Mouse (Mus musculus): ENCODE results near the gene Stxbp3. TPM values are rescaled to one million over a fixed set of nuclear protein-coding genes. Genes with fewer than 3 reads are reported as not detected.
"Not testable (repeated sequence)": the region's sequence is repeated elsewhere in the genome, so short reads cannot be mapped to it uniquely, and the experiment has no call there.

Gene Stxbp3
- 108 and 112 TPM in 2 replicates for total RNA-seq (2017)

GRCm38 (mm10) chr3:108840000-108840715 lies at the start of gene Stxbp3:
Gene Stxbp3, minus strand, starts transcription at chr3:108840526.
- peak; percentile 95 for ATAC-seq (ENCODE audit: extremely low read depth, insufficient number of reproducible peaks, low FRiP score, poor library complexity, severe bottlenecking)

- ATAC-seq (ENCODE audit: extremely low read depth, insufficient number of reproducible peaks, low FRiP score, poor library complexity, severe bottlenecking): no peak
Measured at GRCm38 (mm10) chr3:108889908-108890307, 49.6 kb upstream of the Stxbp3 start, which contains the start of gene Fndc7. Gene Fndc7, minus strand, starts transcription at chr3:108890008.

DNA sequence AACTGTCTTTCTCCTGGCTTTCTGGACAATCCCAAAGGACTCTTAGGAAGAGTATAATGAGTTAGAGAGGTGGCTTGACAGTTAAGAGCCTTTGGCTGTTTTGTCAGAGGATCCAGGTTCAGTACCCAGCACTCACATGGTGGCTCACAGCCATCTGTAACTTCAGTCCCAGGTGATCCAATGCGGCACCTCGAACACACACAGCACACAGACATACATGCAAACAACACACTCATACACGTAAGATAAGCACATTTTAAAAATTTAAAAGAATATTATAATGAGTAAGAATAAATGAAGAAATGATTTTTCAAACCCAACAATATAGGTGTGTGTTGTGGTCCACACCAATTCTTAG lies 47.3 kb upstream of the Stxbp3 start:
- no peak for ATAC-seq (ENCODE audit: extremely low read depth, insufficient number of reproducible peaks, low FRiP score, poor library complexity, severe bottlenecking)

- no peak for ATAC-seq (ENCODE audit: extremely low read depth, insufficient number of reproducible peaks, low FRiP score, poor library complexity, severe bottlenecking)
Measured at GRCm38 (mm10) chr3:108886934-108887617, 46.8 kb upstream of the Stxbp3 start.

GRCm38 (mm10) chr3:108885686-108886530 lies 45.6 kb upstream of the Stxbp3 start:
- peak; percentile 38; the same call in 1 of the 2 replicates for ATAC-seq (ENCODE audit: extremely low read depth, insufficient number of reproducible peaks, low FRiP score, poor library complexity, severe bottlenecking)

DNA sequence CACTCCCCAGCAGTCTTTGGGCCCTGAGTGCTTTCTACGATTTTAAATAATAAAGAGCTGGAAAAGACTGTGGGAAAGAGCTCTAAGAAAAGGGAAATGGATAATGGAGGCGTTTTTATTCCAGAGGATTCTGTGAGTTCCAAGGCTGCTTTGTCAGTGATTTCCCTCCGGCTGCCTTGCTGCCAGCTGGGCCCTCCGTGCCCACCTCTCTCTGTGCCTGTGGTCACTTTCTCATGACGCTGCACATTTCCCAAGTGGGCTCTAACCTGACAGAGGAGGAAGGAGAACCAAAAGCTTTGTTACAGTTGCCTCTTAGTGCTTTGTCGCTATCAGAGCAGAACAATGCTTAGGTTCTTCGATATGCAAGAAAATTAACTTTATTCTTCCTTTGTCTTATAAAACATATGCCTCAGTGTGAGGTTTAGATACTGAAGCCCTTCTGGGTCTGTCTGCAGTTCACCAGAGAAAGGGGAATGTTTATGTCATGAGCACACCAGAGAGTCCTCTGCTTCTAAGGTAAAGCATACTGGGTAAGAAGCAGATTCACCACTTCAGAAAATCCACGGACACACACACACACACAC lies 44.5 kb upstream of the Stxbp3 start:
- ATAC-seq (ENCODE audit: extremely low read depth, insufficient number of reproducible peaks, low FRiP score, poor library complexity, severe bottlenecking): no peak

GRCm38 (mm10) chr3:108883067-108883466 lies 42.7 kb upstream of the Stxbp3 start:
- no peak for ATAC-seq (ENCODE audit: extremely low read depth, insufficient number of reproducible peaks, low FRiP score, poor library complexity, severe bottlenecking)

- not testable (repeated sequence) for ATAC-seq (ENCODE audit: extremely low read depth, insufficient number of reproducible peaks, low FRiP score, poor library complexity, severe bottlenecking)
Measured at GRCm38 (mm10) chr3:108881873-108882272, 41.5 kb upstream of the Stxbp3 start.

- peak; percentile 59 for ATAC-seq (ENCODE audit: extremely low read depth, insufficient number of reproducible peaks, low FRiP score, poor library complexity, severe bottlenecking)
Measured at GRCm38 (mm10) chr3:108880544-108881507, 40.5 kb upstream of the Stxbp3 start.

DNA sequence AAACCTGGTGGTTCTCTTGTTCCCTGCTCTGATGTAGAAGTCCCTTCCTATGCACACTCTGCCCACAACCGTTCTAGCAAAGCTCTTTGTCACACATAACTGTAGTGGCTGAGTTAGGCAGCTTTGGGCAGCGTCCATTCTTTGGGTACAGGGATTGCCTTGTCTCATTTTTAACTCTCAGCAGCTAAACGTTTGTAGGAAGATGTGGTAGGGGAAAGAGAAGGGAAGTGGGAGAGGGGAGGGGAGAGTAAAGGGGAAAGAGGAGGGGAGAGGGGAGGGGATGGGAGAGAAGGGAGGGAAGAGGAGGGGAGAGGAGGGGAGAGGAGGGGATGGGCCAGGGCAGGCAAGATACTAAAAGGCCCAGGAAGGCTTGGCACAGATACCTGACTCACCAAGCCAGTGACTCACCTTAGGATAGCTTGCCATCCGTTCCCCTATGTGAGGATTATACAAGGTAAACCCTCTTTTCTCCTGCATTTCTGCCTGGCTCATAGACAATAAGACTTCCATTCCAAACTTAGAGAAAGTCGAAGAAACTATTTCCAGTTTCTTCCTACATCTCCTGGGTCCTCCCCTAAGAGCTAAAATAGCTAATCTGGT lies 39.6 kb upstream of the Stxbp3 start:
- ATAC-seq (ENCODE audit: extremely low read depth, insufficient number of reproducible peaks, low FRiP score, poor library complexity, severe bottlenecking): no peak

GRCm38 (mm10) chr3:108879129-108879528 lies 38.8 kb upstream of the Stxbp3 start:
- ATAC-seq (ENCODE audit: extremely low read depth, insufficient number of reproducible peaks, low FRiP score, poor library complexity, severe bottlenecking): no peak

GRCm38 (mm10) chr3:108870631-108871030 lies 30.3 kb upstream of the Stxbp3 start:
- no peak for ATAC-seq (ENCODE audit: extremely low read depth, insufficient number of reproducible peaks, low FRiP score, poor library complexity, severe bottlenecking)

DNA sequence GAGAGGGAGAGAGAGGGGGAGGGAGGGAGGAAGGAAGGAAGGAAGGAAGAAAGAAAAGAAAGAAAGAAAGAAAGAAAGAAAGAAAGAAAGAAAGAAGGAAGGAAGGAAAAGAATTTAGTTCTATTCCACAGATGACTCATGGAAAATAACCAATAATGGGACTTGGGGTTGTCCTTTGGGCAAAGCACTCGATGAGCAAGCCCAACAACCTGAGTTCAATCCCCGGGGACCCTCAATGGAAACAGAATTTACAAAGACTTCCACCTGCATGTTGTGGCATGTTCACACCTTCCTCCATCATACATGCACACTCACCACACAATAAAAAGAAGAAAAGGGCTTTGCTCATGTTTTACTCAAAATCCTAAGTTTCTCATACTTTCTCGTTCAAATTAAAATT lies 27.1 kb upstream of the Stxbp3 start:
- ATAC-seq (ENCODE audit: extremely low read depth, insufficient number of reproducible peaks, low FRiP score, poor library complexity, severe bottlenecking): no peak

DNA sequence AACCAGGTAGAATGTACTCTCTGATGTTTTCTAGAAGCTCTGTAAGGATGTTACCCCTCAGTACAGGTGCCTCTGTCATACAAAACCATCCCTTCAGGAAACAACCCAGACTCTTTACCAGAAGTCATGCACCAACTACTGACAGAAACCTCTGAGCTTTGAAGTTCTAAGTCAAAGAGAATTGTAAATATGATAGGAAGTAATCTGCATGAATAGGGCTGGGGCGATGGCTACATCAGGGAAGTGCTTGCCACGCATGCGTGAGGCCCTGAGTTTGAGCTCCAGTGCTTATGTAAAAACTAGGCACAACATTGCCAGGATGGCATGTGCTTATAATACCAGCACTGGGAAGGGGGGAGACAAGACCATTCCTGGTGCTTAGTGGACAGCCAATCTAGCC lies 25.4 kb upstream of the Stxbp3 start:
- ATAC-seq (ENCODE audit: extremely low read depth, insufficient number of reproducible peaks, low FRiP score, poor library complexity, severe bottlenecking): peak; percentile 36; the same call in 1 of the 2 replicates

- ATAC-seq (ENCODE audit: extremely low read depth, insufficient number of reproducible peaks, low FRiP score, poor library complexity, severe bottlenecking): no peak
Measured at GRCm38 (mm10) chr3:108865129-108865528, 24.8 kb upstream of the Stxbp3 start.

DNA sequence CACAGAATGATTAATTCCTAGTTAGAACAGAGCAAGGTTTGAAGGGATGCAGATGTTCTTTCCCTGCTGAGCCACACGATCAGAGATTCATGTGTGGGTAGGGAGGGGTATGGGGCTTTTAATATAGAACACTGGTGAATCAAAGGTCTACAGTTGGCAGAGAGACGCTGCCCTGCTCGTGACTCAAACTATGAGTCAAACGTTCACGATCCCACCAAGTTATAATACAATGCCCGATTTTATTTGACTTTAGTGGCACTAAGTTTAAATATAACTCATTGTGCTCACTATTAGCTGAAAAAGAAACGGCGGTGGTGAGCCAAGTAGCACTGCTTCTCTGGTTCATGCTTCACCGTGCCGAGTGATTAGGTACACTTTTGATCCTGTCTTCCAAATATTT lies 22.8 kb upstream of the Stxbp3 start:
- no peak for ATAC-seq (ENCODE audit: extremely low read depth, insufficient number of reproducible peaks, low FRiP score, poor library complexity, severe bottlenecking)

- ATAC-seq (ENCODE audit: extremely low read depth, insufficient number of reproducible peaks, low FRiP score, poor library complexity, severe bottlenecking): not testable (repeated sequence)
Measured at GRCm38 (mm10) chr3:108862282-108862681, 22.0 kb upstream of the Stxbp3 start.

DNA sequence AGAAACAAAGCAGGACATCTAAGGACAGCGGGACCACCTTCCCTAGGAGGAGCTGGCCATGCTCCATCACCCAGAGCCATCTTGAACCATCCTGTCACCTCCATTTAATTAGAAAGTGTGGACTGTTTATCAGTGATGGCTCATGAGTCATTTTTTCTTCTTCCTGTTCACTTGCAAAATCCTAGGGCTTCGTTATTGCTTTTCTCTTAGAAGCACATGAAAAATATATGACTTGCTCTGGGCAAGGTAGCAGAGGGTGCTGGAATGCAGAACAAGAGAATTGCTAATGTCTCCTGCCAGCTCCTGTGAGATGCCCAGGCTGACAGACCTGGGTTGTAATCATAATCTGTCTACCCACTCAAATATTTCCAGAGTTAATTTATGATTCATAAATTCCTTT lies 20.5 kb upstream of the Stxbp3 start:
- no peak for ATAC-seq (ENCODE audit: extremely low read depth, insufficient number of reproducible peaks, low FRiP score, poor library complexity, severe bottlenecking)

Measured in neutrophil, adult 5-6 weeks (primary cell).